Mouse (Mus musculus) small intestine, adult 2 months (tissue): ENCODE data around the gene Cacng7. TPM values are rescaled to one million over a fixed set of nuclear protein-coding genes. Genes with fewer than 3 reads are reported as not detected.

Experiments used
- H3K27ac ChIP-seq: fragments of 200-500 bp; 2 replicates; pipeline ENCODE4 v1.5.1; 2012; ENCODE audit warnings: low read depth, low read length, control low read depth, inconsistent platforms; ENCODE audit not compliant: insufficient read depth
- H3K27me3 ChIP-seq: fragments of 200-500 bp; 2 replicates; pipeline ENCODE4 v1.6.1; 2012; ENCODE audit warnings: mild to moderate bottlenecking, moderate library complexity, low read length, inconsistent platforms; ENCODE audit not compliant: control insufficient read depth, insufficient read depth
- H3K36me3 ChIP-seq: fragments of 200-500 bp; 2 replicates; pipeline ENCODE4 v1.6.1; 2012; ENCODE audit warnings: mild to moderate bottlenecking, low read length, control low read depth, inconsistent platforms; ENCODE audit not compliant: control insufficient read depth, insufficient read depth
- H3K4me1 ChIP-seq: fragments of 200-500 bp; 2 replicates; pipeline ENCODE4 v1.6.1; 2012; ENCODE audit warnings: low read length, inconsistent platforms, mixed read lengths; ENCODE audit not compliant: control insufficient read depth, insufficient read depth, insufficient read length
- H3K4me3 ChIP-seq: fragments of 200-500 bp; 2 replicates; pipeline ENCODE4 v1.5.1; 2012; ENCODE audit warnings: low read depth, mild to moderate bottlenecking, control low read depth, inconsistent platforms, low read length, moderate library complexity
- CTCF ChIP-seq: fragments of 200-500 bp; IDR thresholded peaks from 2 replicates; pipeline ENCODE4 v1.5.1; 2012; ENCODE audit warnings: low read depth, mild to moderate bottlenecking, control low read depth, inconsistent platforms, low read length, moderate library complexity, mixed read lengths; ENCODE audit not compliant: insufficient replicate concordance, insufficient read length; ENCODE audit errors: extremely low read depth
- POLR2A ChIP-seq: fragments of 200-500 bp; IDR thresholded peaks from 2 replicates; pipeline ENCODE4 v1.6.1; 2012; ENCODE audit warnings: low read depth, mild to moderate bottlenecking, control low read depth, inconsistent platforms, low read length, moderate library complexity
- WGBS: fragments of 180-500 bp; shearing (Covaris S2); methylation state at CpG from one replicate; pipeline ENCODE4 v1.1.7; 2018; 5-methylcytosine and 5-hydroxymethylcytosine counted together
- polyA plus RNA-seq: library from polyadenylated mRNA; depleted of rRNA; stranded (reverse); fragments of >200 nt; gene quantifications from 2 replicates; pipeline ENCODE4 v1.2.3, GENCODE M21; 2012

The Cacng7 gene
- polyA plus RNA-seq, 1 experiment, result 8.8 TPM

- Histone ChIP-seq H3K4me3 (no peak overlapping the region), H3K36me3 (no peaks in the 10 kb centered on the region), H3K27me3 (no peaks in the 10 kb centered on the region), H3K27ac (no peak overlapping the region), H3K4me1 (no peaks in the 10 kb centered on the region)
- 63% methylated on average over 4 of the region's 4 CpGs for WGBS
- TF ChIP-seq POLR2A (no peak), CTCF (no peak)
These were observed 15.1 kb upstream of the Cacng7 start for GRCm38 (mm10) chr7:3317704-3318103.

DNA sequence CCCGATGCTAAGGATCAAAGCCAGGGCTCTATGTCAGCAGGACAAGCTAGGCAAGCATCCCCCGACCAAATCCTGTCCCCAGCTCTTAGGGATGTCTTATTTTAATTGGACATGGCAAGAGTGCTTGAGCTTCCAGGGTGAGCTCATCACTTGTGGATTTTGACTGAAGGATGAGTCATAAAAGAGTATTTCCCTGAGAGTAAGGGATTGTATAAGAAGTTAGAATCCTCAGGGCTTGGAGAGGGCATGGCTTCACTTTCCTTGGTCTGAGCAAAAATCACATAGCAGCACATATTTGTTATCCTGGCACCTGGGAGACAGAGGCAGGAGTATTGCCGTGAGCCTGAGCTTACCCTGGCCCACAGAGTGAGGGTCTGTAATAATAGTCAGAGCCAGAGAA is 11.9 kb upstream of the Cacng7 start:
- Histone ChIP-seq H3K4me1 (no peaks in the 10 kb centered on the region), H3K27me3 (no peaks in the 10 kb centered on the region), H3K4me3 (no peak overlapping the region), H3K36me3 (no peaks in the 10 kb centered on the region), H3K27ac (no peak overlapping the region)
- TF ChIP-seq POLR2A (no peak), CTCF (no peak)
- WGBS, result 62% methylated on average over 3 of the region's 3 CpGs

DNA sequence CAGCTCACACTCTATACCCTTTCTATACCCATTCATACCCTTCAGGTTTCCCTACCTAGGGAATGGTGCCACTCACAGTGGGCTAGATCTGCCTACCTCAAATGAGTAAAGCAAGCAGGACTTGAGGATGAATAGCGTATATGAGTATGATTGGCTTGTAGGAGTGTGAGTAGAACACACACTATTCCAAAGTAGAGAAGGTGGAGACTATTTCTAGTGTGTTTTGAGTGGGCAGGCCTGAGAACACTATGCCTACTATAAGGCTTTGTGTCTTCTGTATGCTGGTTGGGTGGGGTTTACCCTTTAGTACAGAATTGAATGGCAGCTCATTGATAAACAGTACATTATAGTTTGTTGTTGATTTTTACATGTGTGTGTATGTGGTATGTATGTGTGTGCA is 8.9 kb upstream of the Cacng7 start:
- Histone ChIP-seq H3K4me1 (no peaks in the 10 kb centered on the region), H3K27me3 (no peaks in the 10 kb centered on the region)
- 84% methylated on average over 1 of the region's 1 CpGs for WGBS

DNA sequence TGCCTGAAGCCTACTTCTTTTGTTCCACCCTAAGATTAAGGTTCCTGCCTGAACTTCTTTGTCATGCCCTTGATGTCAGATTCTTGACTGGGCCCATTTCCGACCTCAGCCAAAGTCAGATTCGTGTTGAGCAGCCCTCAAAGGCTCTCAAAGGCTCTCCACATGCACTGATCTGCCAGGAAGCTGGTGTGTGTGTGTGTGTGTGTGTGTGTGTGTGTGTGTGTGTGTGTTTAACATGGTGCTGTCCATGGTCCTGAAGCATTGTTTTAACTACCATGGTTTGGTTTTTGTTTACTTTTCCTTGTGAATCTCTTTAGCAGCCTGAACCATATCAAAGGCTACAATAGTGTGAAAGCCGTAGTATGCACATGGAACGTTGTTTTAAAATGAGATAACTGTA is 4.8 kb upstream of the Cacng7 start:
- 56% methylated on average over 4 of the region's 4 CpGs for WGBS
- H3K4me1 ChIP-seq, result no peaks in the 10 kb centered on the region
- H3K27me3 ChIP-seq, result peaks cover 19% of the 10 kb centered on the region
- TF ChIP-seq CTCF (no peak), POLR2A (no peak)
- H3K36me3 ChIP-seq, result no peaks in the 10 kb centered on the region
- H3K27ac ChIP-seq, result no peak overlapping the region
- no peak overlapping the region for H3K4me3 ChIP-seq

More for the DNA sequence above, 8.9 kb upstream of the Cacng7 start:
- Histone ChIP-seq H3K27ac (no peak overlapping the region), H3K4me3 (no peak overlapping the region), H3K36me3 (no peaks in the 10 kb centered on the region)
- TF ChIP-seq POLR2A (no peak), CTCF (no peak)

DNA sequence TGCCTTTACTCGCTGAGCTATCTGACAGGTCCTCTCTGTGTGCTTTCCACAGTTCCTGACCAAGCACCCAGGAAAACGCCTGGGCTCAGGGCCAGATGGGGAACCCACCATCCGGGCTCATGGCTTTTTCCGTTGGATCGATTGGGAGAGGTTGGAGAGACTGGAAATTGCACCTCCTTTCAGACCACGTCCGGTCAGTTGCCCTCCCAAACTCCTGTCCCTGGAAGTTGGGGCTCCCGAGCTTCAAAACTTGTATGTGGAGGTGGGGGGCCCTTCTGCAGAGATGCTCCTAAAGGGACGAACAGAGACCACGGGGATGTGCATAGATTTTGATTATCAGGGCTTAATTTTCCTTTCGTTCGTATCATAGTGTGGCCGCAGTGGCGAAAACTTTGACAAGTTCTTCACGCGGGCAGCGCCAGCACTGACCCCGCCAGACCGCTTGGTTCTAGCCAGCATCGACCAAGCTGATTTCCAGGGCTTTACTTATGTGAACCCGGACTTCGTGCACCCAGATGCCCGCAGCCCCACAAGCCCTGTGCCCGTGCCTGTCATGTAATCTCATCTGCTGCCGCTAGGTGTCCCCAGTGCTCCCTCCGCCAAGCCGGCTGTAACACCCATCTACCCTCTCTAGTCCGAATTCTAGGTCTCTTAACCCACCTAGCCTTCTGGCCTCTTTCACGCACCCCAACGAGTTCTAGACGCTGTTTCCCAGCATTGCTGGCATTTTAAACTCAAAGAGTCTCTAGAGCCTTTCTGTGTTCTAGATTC is 2.8 kb upstream of the Cacng7 start:
- WGBS, result 23% methylated on average over 31 of the region's 31 CpGs
- Histone ChIP-seq H3K36me3 (no peaks in the 10 kb centered on the region), H3K4me1 (no peaks in the 10 kb centered on the region), H3K27ac (no peak overlapping the region), H3K4me3 (no peak overlapping the region), H3K27me3 (peaks cover 28% of the 10 kb centered on the region)
- no peak for TF ChIP-seq POLR2A
- peak; percentile 85 for TF ChIP-seq CTCF

DNA sequence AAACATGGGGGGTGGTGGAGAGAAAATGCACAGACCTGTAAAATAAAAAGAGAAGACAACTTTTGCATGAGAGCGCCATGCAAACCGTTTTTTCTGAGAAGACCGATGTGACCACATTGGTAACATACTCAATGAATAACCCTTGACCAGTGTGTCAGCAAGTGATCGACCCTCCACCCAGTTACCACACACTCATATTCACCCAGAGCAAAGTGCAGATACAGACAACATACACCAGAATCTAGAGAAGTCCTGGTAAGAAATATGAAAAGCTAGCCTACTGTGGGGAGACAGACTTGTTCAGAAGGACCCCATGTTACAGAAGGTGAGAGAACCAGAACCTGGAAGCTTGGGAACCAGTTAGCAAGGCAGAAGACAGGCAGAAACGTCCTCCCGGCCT is 1.6 kb upstream of the Cacng7 start:
- WGBS, result 39% methylated on average over 6 of the region's 6 CpGs

DNA sequence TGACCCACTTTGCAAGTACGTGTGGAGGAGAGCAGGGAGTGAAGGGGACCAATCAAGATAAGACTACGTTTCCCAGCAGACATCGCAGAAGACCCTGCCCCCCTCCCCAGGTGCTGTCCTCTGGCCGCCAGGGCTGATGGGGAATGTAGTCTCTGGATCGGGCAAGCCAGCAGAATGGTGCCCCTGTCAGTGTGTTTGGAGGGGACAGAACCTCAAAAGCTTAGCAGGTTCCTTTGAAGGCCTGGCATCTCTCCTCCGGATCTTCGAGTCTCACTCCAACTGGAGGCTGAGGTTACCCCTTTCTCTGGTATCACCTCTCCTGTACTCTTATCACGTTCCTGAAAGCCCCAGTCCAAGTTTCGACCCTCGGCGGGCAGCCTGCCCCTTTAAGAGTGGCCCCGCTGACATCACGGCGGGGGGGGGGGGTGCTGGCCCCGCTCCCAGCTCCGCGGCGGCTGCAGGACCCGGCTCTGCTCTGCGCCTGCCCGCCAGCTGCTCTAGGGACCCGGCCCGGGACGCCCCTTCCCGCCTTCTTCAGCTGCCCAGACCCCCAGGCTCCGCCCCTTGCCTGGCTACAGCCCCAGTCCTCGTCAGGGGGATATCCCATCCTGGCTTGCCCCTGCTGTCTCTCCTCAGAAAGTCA is 1.1 kb upstream of the Cacng7 start:
- H3K27me3 ChIP-seq, result peaks cover 28% of the 10 kb centered on the region
- no peaks in the 10 kb centered on the region for H3K36me3 ChIP-seq
- WGBS, result 2% methylated on average over 27 of the region's 27 CpGs
- H3K4me3 ChIP-seq, result peak overlapping the region; percentile 24
- no peak for TF ChIP-seq CTCF
- TF ChIP-seq POLR2A, result no peak
- H3K4me1 ChIP-seq, result no peaks in the 10 kb centered on the region
- no peak overlapping the region for H3K27ac ChIP-seq

More for the DNA sequence above, 1.6 kb upstream of the Cacng7 start:
- Histone ChIP-seq H3K4me3 (no peak overlapping the region), H3K4me1 (no peaks in the 10 kb centered on the region), H3K27ac (no peak overlapping the region), H3K36me3 (no peaks in the 10 kb centered on the region), H3K27me3 (peaks cover 28% of the 10 kb centered on the region)
- TF ChIP-seq CTCF (no peak), POLR2A (no peak)
